Mouse (Mus musculus) regulatory T cell (primary cell): ENCODE data around the gene Ifrd2.
"Not testable (repeated sequence)": the region's sequence is repeated elsewhere in the genome, so short reads cannot be mapped to it uniquely, and the experiment has no call there.

Source experiments
- in situ Hi-C: fragments of 300-600 bp; cut with MboI, MseI; formaldehyde crosslinking; loops from one replicate; pipeline ENCODE4 v1.15.1; 2025; ENCODE audit warnings: high pct_unique_total_duplicates

Ifrd2 gene

GRCm38 (mm10) chr9:107551117-107551889 is 36.1 kb upstream of the Ifrd2 start, which contains the start of gene Rassf1:
Gene Rassf1, plus strand, starts transcription at chr9:107551555.
- in situ Hi-C loops: loop anchor here (5.0 kb wide), 1 partner anchor 321 kb away; the partner anchor contains the start of gene Rbm6

GRCm38 (mm10) chr9:107551890-107552355 is 35.5 kb upstream of the Ifrd2 start:
- in situ Hi-C loops: loop anchor here (5.0 kb wide), 1 partner anchor 320 kb away; the partner anchor contains the start of gene Rbm6

GRCm38 (mm10) chr9:107552690-107553393 is 34.6 kb upstream of the Ifrd2 start:
- in situ Hi-C loops: loop anchor here (5.0 kb wide), 1 partner anchor 319 kb away; the partner anchor contains the start of gene Rbm6

GRCm38 (mm10) chr9:107553541-107554318 is 33.7 kb upstream of the Ifrd2 start:
- in situ Hi-C loops: loop anchor here (5.0 kb wide), 1 partner anchor 319 kb away; the partner anchor contains the start of gene Rbm6

- in situ Hi-C loops: loop anchor here (5.0 kb wide), 1 partner anchor 318 kb away; the partner anchor contains the start of gene Rbm6
These were observed 33.1 kb upstream of the Ifrd2 start for GRCm38 (mm10) chr9:107554319-107554825.

GRCm38 (mm10) chr9:107555031-107555457 is 32.4 kb upstream of the Ifrd2 start:
- in situ Hi-C loops: no loop called here

GRCm38 (mm10) chr9:107555701-107556100 is 31.7 kb upstream of the Ifrd2 start:
- in situ Hi-C loops: no loop called here

- in situ Hi-C loops: no loop called here
These were observed 31.1 kb upstream of the Ifrd2 start for GRCm38 (mm10) chr9:107556346-107556745.

- in situ Hi-C loops: no loop called here
These were observed 24.3 kb upstream of the Ifrd2 start, which contains the start of gene Tusc2 for GRCm38 (mm10) chr9:107563029-107563581. Gene Tusc2, plus strand, starts transcription at chr9:107563255.

- in situ Hi-C loops: not testable (repeated sequence)
These were observed 21.9 kb upstream of the Ifrd2 start for GRCm38 (mm10) chr9:107565556-107565955.

GRCm38 (mm10) chr9:107566041-107566709 is 21.3 kb upstream of the Ifrd2 start:
- in situ Hi-C loops: no loop called here

- in situ Hi-C loops: no loop called here
These were observed 20.6 kb upstream of the Ifrd2 start for GRCm38 (mm10) chr9:107566855-107567254.

- in situ Hi-C loops: no loop called here
These were observed 19.6 kb upstream of the Ifrd2 start, which contains the start of gene Hyal2 for GRCm38 (mm10) chr9:107567702-107568319. Gene Hyal2, plus strand, starts transcription at chr9:107567945.

- in situ Hi-C loops: no loop called here
These were observed 18.8 kb upstream of the Ifrd2 start for GRCm38 (mm10) chr9:107568331-107569261.

GRCm38 (mm10) chr9:107569270-107569669 is 18.2 kb upstream of the Ifrd2 start:
- in situ Hi-C loops: no loop called here

GRCm38 (mm10) chr9:107570016-107570415 is 17.4 kb upstream of the Ifrd2 start:
- in situ Hi-C loops: no loop called here

- in situ Hi-C loops: no loop called here
These were observed 16.6 kb upstream of the Ifrd2 start for GRCm38 (mm10) chr9:107570845-107571244.

GRCm38 (mm10) chr9:107571534-107572326 is 15.7 kb upstream of the Ifrd2 start:
- in situ Hi-C loops: no loop called here
